Mouse (Mus musculus): Measurements from ENCODE around the gene Adamts15.

DNA sequence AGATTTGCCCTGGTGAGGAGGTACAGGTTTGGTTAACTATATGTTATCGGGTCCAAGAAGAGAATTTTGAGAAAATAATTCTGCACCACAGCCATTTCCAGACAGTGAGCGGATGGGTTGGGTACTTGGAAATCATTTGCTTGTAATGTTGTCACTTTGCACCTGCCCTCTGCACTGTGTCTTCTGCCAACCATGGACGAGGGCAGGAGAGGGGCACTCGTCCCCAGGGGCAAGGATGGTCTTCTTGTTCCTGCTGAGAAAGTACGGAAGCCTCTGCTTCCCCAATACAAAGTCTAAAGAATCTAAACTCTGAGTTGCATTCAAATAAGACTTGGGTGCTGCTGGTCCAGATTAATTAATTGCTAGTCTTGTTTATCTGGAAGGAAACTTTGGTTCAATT lies 13.3 kb downstream of the Adamts15 start:
- TF ChIP-seq MAX (IDR thresholded peaks at IDR 0.05) (no peak), CTCF (IDR thresholded peaks at IDR 0.05; ENCODE audit: control insufficient read depth, insufficient read depth, insufficient read length) (no peak), USF1 (IDR thresholded peaks at IDR 0.05; ENCODE audit: low read depth) (no peak), MYOD1 (IDR thresholded peaks at IDR 0.05; ENCODE audit: control insufficient read depth, insufficient read length, low read depth) (no peak), FOSL1 (IDR thresholded peaks at IDR 0.05; ENCODE audit: insufficient read depth, low read length, poor library complexity, severe bottlenecking) (no peak), CEBPB (IDR thresholded peaks at IDR 0.05; ENCODE audit: low read depth) (no peak)
